Mouse (Mus musculus) granulocyte monocyte progenitor cell, adult 5-6 weeks (primary cell): Measurements from ENCODE around the gene Scnn1a. TPM values are rescaled to one million over a fixed set of nuclear protein-coding genes. Genes with fewer than 3 reads are reported as not detected.

Source experiments
- ATAC-seq: replicated peaks from 2 replicates; pipeline ENCODE4 v1.8.0; 2016; ENCODE audit warnings: mild to moderate bottlenecking, moderate TSS enrichment, inconsistent platforms; ENCODE audit not compliant: poor library complexity, severe bottlenecking
- total RNA-seq, 2 experiments: library from RNA; stranded (forward) in 1 of 2; stranded (reverse) in 1 of 2; fragments of 200-712, 200-1000 nt in 1 of 2; fragments of >200 nt in 1 of 2; fragmentation: Nextera tagmentation in 1 of 2; gene quantifications; 2 replicates each; pipeline ENCODE4 v1.2.3; 2014 to 2017

The Scnn1a gene
- total RNA-seq, 2 experiments from 2014 or later, result 1.8 to 16.2 TPM

- no peak for ATAC-seq
Observed at GRCm38 (mm10) chr6:125389853-125390252, 69.4 kb downstream of the Scnn1a start.

Other genes starting within 250 kb of the Scnn1a start
- 136 and 161 TPM in 2 replicates for gene Chd4, start 224.7 kb upstream of the Scnn1a start, total RNA-seq (2014; fragmentation: Nextera tagmentation)
- 246 and 373 TPM in 2 replicates for gene Chd4, start 224.7 kb upstream of the Scnn1a start, total RNA-seq (2017)
- 65.6 and 82.8 TPM in 2 replicates for gene Nop2, start 188.8 kb upstream of the Scnn1a start, total RNA-seq (2014; fragmentation: Nextera tagmentation)
- 79.2 and 82.4 TPM in 2 replicates for gene Nop2, start 188.8 kb upstream of the Scnn1a start, total RNA-seq (2017)
- 26.4 and 37.4 TPM in 2 replicates for gene Iffo1, start 175.4 kb upstream of the Scnn1a start, total RNA-seq (2014; fragmentation: Nextera tagmentation)
- 11.8 and 14.0 TPM in 2 replicates for gene Iffo1, start 175.4 kb upstream of the Scnn1a start, total RNA-seq (2017)
- 2,842 and 3,031 TPM in 2 replicates for gene Gapdh, start 154.2 kb upstream of the Scnn1a start, total RNA-seq (2014; fragmentation: Nextera tagmentation)
- 1,694 and 2,022 TPM in 2 replicates for gene Gapdh, start 154.2 kb upstream of the Scnn1a start, total RNA-seq (2017)
- gene Ncapd2, start 129.0 kb upstream of the Scnn1a start, total RNA-seq (2014; fragmentation: Nextera tagmentation), result 242 and 263 TPM in 2 replicates
- 242 and 288 TPM in 2 replicates for gene Ncapd2, start 129.0 kb upstream of the Scnn1a start, total RNA-seq (2017)
- 117 and 197 TPM in 2 replicates for gene Mrpl51, start 128.9 kb upstream of the Scnn1a start, total RNA-seq (2014; fragmentation: Nextera tagmentation)
- 121 and 155 TPM in 2 replicates for gene Mrpl51, start 128.9 kb upstream of the Scnn1a start, total RNA-seq (2017)
- gene Vamp1, start 105.1 kb upstream of the Scnn1a start, total RNA-seq (2014; fragmentation: Nextera tagmentation), result 26.0 and 40.2 TPM in 2 replicates
- gene Vamp1, start 105.1 kb upstream of the Scnn1a start, total RNA-seq (2017), result 6.3 and 7.1 TPM in 2 replicates
- 13.8 TPM in 2 replicates for gene Tapbpl, start 88.8 kb upstream of the Scnn1a start, total RNA-seq (2014; fragmentation: Nextera tagmentation)
- 16.5 and 17.7 TPM in 2 replicates for gene Tapbpl, start 88.8 kb upstream of the Scnn1a start, total RNA-seq (2017)
- gene Cd27, start 83.6 kb upstream of the Scnn1a start, total RNA-seq (2014; fragmentation: Nextera tagmentation), result 50.7 and 62.0 TPM in 2 replicates
- gene Cd27, start 83.6 kb upstream of the Scnn1a start, total RNA-seq (2017), result 34.7 and 55.2 TPM in 2 replicates
- gene Tuba3a, start 34.6 kb upstream of the Scnn1a start, total RNA-seq (2014; fragmentation: Nextera tagmentation), result not detected in 2 replicates
- not detected in 2 replicates for gene Tuba3a, start 34.6 kb upstream of the Scnn1a start, total RNA-seq (2017)
- 36.4 and 50.3 TPM in 2 replicates for gene Ltbr, start 6.8 kb upstream of the Scnn1a start, total RNA-seq (2014; fragmentation: Nextera tagmentation)
- 29.9 and 36.3 TPM in 2 replicates for gene Ltbr, start 6.8 kb upstream of the Scnn1a start, total RNA-seq (2017)
- gene Tnfrsf1a, start 28.7 kb downstream of the Scnn1a start, total RNA-seq (2014; fragmentation: Nextera tagmentation), result 89.1 and 104 TPM in 2 replicates
- 54.4 and 88.8 TPM in 2 replicates for gene Tnfrsf1a, start 28.7 kb downstream of the Scnn1a start, total RNA-seq (2017)
- not detected in 2 replicates for gene Plekhg6, start 60.1 kb downstream of the Scnn1a start, total RNA-seq (2014; fragmentation: Nextera tagmentation)
- not detected in 2 replicates for gene Plekhg6, start 60.1 kb downstream of the Scnn1a start, total RNA-seq (2017)
- 22.5 and 27.5 TPM in 2 replicates for gene Cd9, start 174.1 kb downstream of the Scnn1a start, total RNA-seq (2014; fragmentation: Nextera tagmentation)
- gene Cd9, start 174.1 kb downstream of the Scnn1a start, total RNA-seq (2017), result 27.7 and 31.3 TPM in 2 replicates
- gene Vwf, start 226.1 kb downstream of the Scnn1a start, total RNA-seq (2014; fragmentation: Nextera tagmentation), result 0.43 and 5.1 TPM in 2 replicates
- gene Vwf, start 226.1 kb downstream of the Scnn1a start, total RNA-seq (2017), result 0.10 and 0.39 TPM in 2 replicates